ENCODE assay signal across 13 mouse cellular contexts in the genomic region with DNA sequence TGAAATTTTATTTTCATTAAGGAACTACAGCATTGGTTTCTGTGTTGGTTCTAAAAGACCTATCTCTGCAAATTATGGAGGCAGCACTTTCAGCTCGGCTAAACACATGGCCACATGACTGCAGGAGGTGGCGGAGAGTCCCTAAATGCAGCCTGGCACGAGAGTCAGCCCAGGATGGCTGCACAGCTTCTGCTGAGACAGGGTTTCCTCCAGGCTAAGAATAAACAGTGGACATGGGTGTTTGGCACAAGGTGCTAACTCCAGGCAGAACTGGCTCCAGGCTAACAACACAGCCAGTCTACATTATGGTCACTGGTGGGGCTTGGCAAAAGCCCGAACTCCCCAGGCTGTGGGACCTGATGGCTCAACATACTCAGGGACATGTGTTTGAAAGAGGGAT. TPM values are rescaled to one million over a fixed set of nuclear protein-coding genes. Genes with fewer than 3 reads are reported as not detected.
DNase-seq lines count a peak whose midpoint lies in the region; ATAC-seq and TF ChIP-seq lines count a peak whose summit lies in the region.
"Had no signal": no experiment of that assay in that cellular context is flagged by ENCODE, and none has a peak within 500 bp of the region (broad histone marks: within the 10 kb centered on the region; RNA-seq: fewer than 3 reads in every experiment).

No protein-coding gene starts in this region.

- no peak overlapping the region for H3K4me2 ChIP-seq in kidney, embryonic 14.5 days (replicated peaks; ENCODE audit: low read depth, low read length)
- no peak overlapping the region for H3K4me2 ChIP-seq in forebrain, embryonic 12.5 days
- no peak overlapping the region for H3K4me2 ChIP-seq in midbrain, embryonic 16.5 days (ENCODE audit: low read length)
- H3K4me2 ChIP-seq: embryonic facial prominence, embryonic 15.5 days; limb, embryonic 15.5 days; neural tube, embryonic 13.5 days had no signal

- no peak for TF ChIP-seq CTCF in gastrocnemius, adult 2 months (IDR thresholded peaks at IDR 0.05)

- H3K9me3 ChIP-seq in kidney, embryonic 14.5 days (ENCODE audit: control insufficient read depth, low read length), result no peaks in the 10 kb centered on the region
- H3K9me3 ChIP-seq in forebrain, embryonic 12.5 days, result no peaks in the 10 kb centered on the region
- H3K9me3 ChIP-seq in midbrain, embryonic 16.5 days (replicated peaks; ENCODE audit: control insufficient read depth, low read length, poor library complexity, severe bottlenecking), result no peaks in the 10 kb centered on the region
- H3K9me3 ChIP-seq: embryonic facial prominence, embryonic 15.5 days; limb, embryonic 15.5 days; neural tube, embryonic 13.5 days had no signal

- no peak for ATAC-seq in kidney, embryonic 14.5 days (ENCODE audit: low FRiP score, low TSS enrichment)
- ATAC-seq in forebrain, embryonic 12.5 days (ENCODE audit: low FRiP score), result no peak
- no peak for ATAC-seq in midbrain, embryonic 16.5 days

- peaks cover 7% of the 10 kb centered on the region; the same call in 1 of the 2 replicates for H3K36me3 ChIP-seq in kidney, embryonic 14.5 days (ENCODE audit: control insufficient read depth, insufficient read depth, low read length)
- H3K36me3 ChIP-seq in forebrain, embryonic 12.5 days (replicated peaks), result peaks cover 38% of the 10 kb centered on the region
- H3K36me3 ChIP-seq in midbrain, embryonic 16.5 days (ENCODE audit: control insufficient read depth, insufficient read depth, low read length), result peaks cover 17% of the 10 kb centered on the region
- H3K36me3 ChIP-seq: limb, embryonic 15.5 days had no signal

- H3K27me3 ChIP-seq in kidney, embryonic 14.5 days (ENCODE audit: control insufficient read depth, insufficient read depth, low read length), result no peaks in the 10 kb centered on the region
- H3K27me3 ChIP-seq in forebrain, embryonic 12.5 days, result no peaks in the 10 kb centered on the region
- no peaks in the 10 kb centered on the region for H3K27me3 ChIP-seq in midbrain, embryonic 16.5 days (ENCODE audit: control insufficient read depth, insufficient read depth, low read depth, low read length)
- H3K27me3 ChIP-seq: embryonic facial prominence, embryonic 15.5 days; limb, embryonic 15.5 days; neural tube, embryonic 13.5 days had no signal

- H3K4me1 ChIP-seq in kidney, embryonic 14.5 days (ENCODE audit: control insufficient read depth, insufficient read depth, low read length), result no peaks in the 10 kb centered on the region
- H3K4me1 ChIP-seq in forebrain, embryonic 12.5 days, result no peaks in the 10 kb centered on the region
- no peaks in the 10 kb centered on the region for H3K4me1 ChIP-seq in midbrain, embryonic 16.5 days (ENCODE audit: control insufficient read depth, insufficient read depth, low read length)
- H3K4me1 ChIP-seq: embryonic facial prominence, embryonic 15.5 days; limb, embryonic 15.5 days had no signal

- DNase-seq in kidney, postnatal 25 days, result peak; percentile 18 to 48
- DNase-seq in cerebellum, adult 11-12 months, result peak; percentile 75
- DNase-seq in gastrocnemius, adult 2 months, result peak; percentile 86
- peak; percentile 61 for DNase-seq in left cerebral cortex, postnatal 4 days
- DNase-seq in layer of hippocampus, postnatal 25 days (ENCODE audit: extremely low spot score in 1 of 2, low spot score in 1 of 2), result no peak

- 72% methylated on average over 4 of the region's 4 CpGs for WGBS in kidney, embryonic 14.5 days
- WGBS in forebrain, embryonic 12.5 days, result 90% methylated on average over 4 of the region's 4 CpGs
- 87% methylated on average over 4 of the region's 4 CpGs for WGBS in midbrain, embryonic 16.5 days

- H3K27ac ChIP-seq in kidney, embryonic 14.5 days (ENCODE audit: low read depth, low read length), result no peak overlapping the region
- peak overlapping the region; percentile 91 for H3K27ac ChIP-seq in gastrocnemius, adult 2 months
- no peak overlapping the region for H3K27ac ChIP-seq in forebrain, embryonic 12.5 days
- no peak overlapping the region for H3K27ac ChIP-seq in midbrain, embryonic 16.5 days (ENCODE audit: low read length)
- H3K27ac ChIP-seq: embryonic facial prominence, embryonic 15.5 days; limb, embryonic 15.5 days; neural tube, embryonic 13.5 days had no signal

- intact Hi-C loops in gastrocnemius, adult 2 months (cut with DNase I), result no loop called here
- intact Hi-C loops in left cerebral cortex, postnatal 4 days (cut with DNase I), result no loop called here

- no peak overlapping the region for H3K9ac ChIP-seq in kidney, embryonic 14.5 days (ENCODE audit: low read depth, low read length)
- H3K9ac ChIP-seq in forebrain, embryonic 12.5 days, result no peak overlapping the region
- no peak overlapping the region for H3K9ac ChIP-seq in midbrain, embryonic 16.5 days (ENCODE audit: low read depth, low read length)
- H3K9ac ChIP-seq: embryonic facial prominence, embryonic 15.5 days; limb, embryonic 15.5 days; neural tube, embryonic 13.5 days had no signal

- no peak overlapping the region for H3K4me3 ChIP-seq in kidney, embryonic 14.5 days (ENCODE audit: low read length)
- no peak overlapping the region; the same call in none of the 2 replicates for H3K4me3 ChIP-seq in gastrocnemius, adult 2 months
- no peak overlapping the region for H3K4me3 ChIP-seq in forebrain, embryonic 12.5 days (replicated peaks)
- no peak overlapping the region for H3K4me3 ChIP-seq in midbrain, embryonic 16.5 days (ENCODE audit: low read depth, low read length)
- H3K4me3 ChIP-seq: embryonic facial prominence, embryonic 15.5 days; limb, embryonic 15.5 days; neural tube, embryonic 13.5 days had no signal

RNA-seq across cellular contexts. Expression of gene Cacng1, which starts 14.6 kb away (rescaled TPM):
- 0.36 TPM in 1 of 2 replicates, not detected in the other for polyA plus RNA-seq in kidney, embryonic 14.5 days (2014; fragmentation: Nextera tagmentation; extraction: Ambion mirVana)
- total RNA-seq in gastrocnemius, adult 2 months (2021), result 100 to 1,000 TPM; 200 to 381 TPM
- total RNA-seq in left cerebral cortex, postnatal 4 days (2021), result 1 to 10 TPM in 1 of 2 experiments, under 1 TPM in 1; 0.82 to 1.5 TPM
- polyA plus RNA-seq in forebrain, embryonic 12.5 days (2016; fragmentation: Nextera tagmentation; extraction: Ambion mirVana), result 0.26 TPM in 1 of 2 replicates, not detected in the other
- 0.27 and 0.48 TPM in 2 replicates for polyA plus RNA-seq in midbrain, embryonic 16.5 days (2015; fragmentation: Nextera tagmentation; extraction: Ambion mirVana)
- not detected for total RNA-seq in layer of hippocampus, postnatal 25 days (2021)
- polyA plus RNA-seq: intestine, embryonic 14.5 days; stomach, embryonic 14.5 days had no signal

Comparison
In these comparisons a context has a peak if more than half of its experiments do, and no peak if none do; other contexts are left out.
1. DNase-seq: peak in kidney, postnatal 25 days (2 of 2), cerebellum, adult 11-12 months (single experiment), gastrocnemius, adult 2 months (single experiment) and left cerebral cortex, postnatal 4 days (single experiment); none in layer of hippocampus, postnatal 25 days (0 of 2).
2. RNA of gene Cacng1, which starts 14.6 kb away (total RNA-seq): 200 to 381 TPM in gastrocnemius, adult 2 months; 0.82 to 1.5 TPM in left cerebral cortex, postnatal 4 days and not detected in layer of hippocampus, postnatal 25 days; every median in the first group is over 10 times any median in the second.